Mouse (Mus musculus) midbrain, postnatal 0 days (tissue): ENCODE data around the gene Uqcrq. TPM values are rescaled to one million over a fixed set of nuclear protein-coding genes. Genes with fewer than 3 reads are reported as not detected.
A peak's percentile ranks its signal among the peaks of the same experiment; 100 is the strongest.

ENCODE experiments used
- ATAC-seq: fragments of 200-750 bp; cut with Nextera tagmentation; 2 replicates; pipeline ENCODE4 v1.8.0; 2017; ENCODE audit warnings: moderate number of reproducible peaks, mild to moderate bottlenecking, moderate TSS enrichment, moderate library complexity; ENCODE audit not compliant: low FRiP score
- DNase-seq: peaks from one replicate; pipeline ENCODE4 v3.0.0-alpha.2; 2015; ENCODE audit warnings: low spot score
- H3K27ac ChIP-seq: fragments of 300-500 bp; sonication (generic); 2 replicates; pipeline ENCODE4 v1.5.1; 2014; ENCODE audit warnings: low read depth, mild to moderate bottlenecking, low read length, mixed read lengths
- H3K27me3 ChIP-seq: fragments of 300-500 bp; sonication (generic); 2 replicates; pipeline ENCODE4 v1.6.1; 2014; ENCODE audit warnings: low read length, control low read depth, mixed read lengths; ENCODE audit not compliant: insufficient read depth
- H3K36me3 ChIP-seq: fragments of 300-500 bp; sonication (generic); 2 replicates; pipeline ENCODE4 v1.6.1; 2014; ENCODE audit warnings: low read length, control low read depth, mixed read lengths; ENCODE audit not compliant: insufficient read depth
- H3K4me1 ChIP-seq: fragments of 300-500 bp; sonication (generic); 2 replicates; pipeline ENCODE4 v1.6.1; 2014; ENCODE audit warnings: mild to moderate bottlenecking, control low read depth, antibody characterized with exemption, low read length, mixed read lengths; ENCODE audit not compliant: insufficient read depth
- H3K4me2 ChIP-seq: fragments of 300-500 bp; sonication (generic); 2 replicates; pipeline ENCODE4 v1.6.1; 2014; ENCODE audit warnings: low read depth, mild to moderate bottlenecking, low read length, mixed read lengths; ENCODE audit not compliant: poor library complexity, severe bottlenecking
- H3K4me3 ChIP-seq: fragments of 300-500 bp; sonication (generic); 2 replicates; pipeline ENCODE4 v1.5.1; 2014; ENCODE audit warnings: low read depth, mild to moderate bottlenecking, low read length, moderate library complexity
- H3K9ac ChIP-seq: fragments of 300-500 bp; sonication (generic); replicated peaks from 2 replicates; pipeline ENCODE4 v1.6.1; 2014; ENCODE audit warnings: mild to moderate bottlenecking, low read length, moderate library complexity, mixed read lengths; ENCODE audit not compliant: poor library complexity, severe bottlenecking
- H3K9me3 ChIP-seq: fragments of 300-500 bp; sonication (generic); 2 replicates; pipeline ENCODE4 v1.6.1; 2016; ENCODE audit warnings: low read length, control low read depth
- CTCF ChIP-seq: IDR thresholded peaks from 2 replicates; pipeline ENCODE4 v1.5.1; 2016; ENCODE audit warnings: antibody characterized with exemption, mild to moderate bottlenecking
- WGBS: fragments of 180-500 bp; shearing (Covaris S2); extraction: QIAGEN DNeasy Blood & Tissue Kit; methylation state at CpG from one replicate; pipeline ENCODE4 v1.1.7; 2014; 5-methylcytosine and 5-hydroxymethylcytosine counted together
- polyA plus RNA-seq: library from polyadenylated mRNA; unstranded; fragments of >200 nt; fragmentation: Nextera tagmentation; extraction: Ambion mirVana; gene quantifications from 2 replicates; pipeline ENCODE4 v1.2.1, GENCODE M21; 2015
- total RNA-seq: library from RNA; depleted of rRNA; stranded (reverse); fragments of >200 nt; gene quantifications from 2 replicates; pipeline ENCODE4 v1.2.3, GENCODE M21; 2014

The Uqcrq gene
- total and polyA plus RNA-seq, 2 experiments from 2014 or later: 23.8 to 860 TPM

- peaks cover 24% of the 10 kb centered on the region for H3K27me3 ChIP-seq
- H3K36me3 ChIP-seq: no peaks in the 10 kb centered on the region
- peaks cover 9% of the 10 kb centered on the region; the same call in 1 of the 2 replicates for H3K4me1 ChIP-seq
- 8% methylated on average over 8 of the region's 8 CpGs for WGBS
- ATAC-seq: no peak
- no peak for TF ChIP-seq CTCF
- no peak for DNase-seq
- no peak overlapping the region for H3K9ac ChIP-seq
- H3K27ac ChIP-seq: 0 out of 2 replicates have a peak overlapping the region, but pooled peaks have one; percentile 18
- H3K9me3 ChIP-seq: no peaks in the 10 kb centered on the region
- peak overlapping the region; percentile 23 for H3K4me2 ChIP-seq
- peak overlapping the region; percentile 0; the same call in 1 of the 2 replicates for H3K4me3 ChIP-seq
Observed at GRCm38 (mm10) chr11:53475620-53476019, 45.0 kb upstream of the Uqcrq start.

DNA sequence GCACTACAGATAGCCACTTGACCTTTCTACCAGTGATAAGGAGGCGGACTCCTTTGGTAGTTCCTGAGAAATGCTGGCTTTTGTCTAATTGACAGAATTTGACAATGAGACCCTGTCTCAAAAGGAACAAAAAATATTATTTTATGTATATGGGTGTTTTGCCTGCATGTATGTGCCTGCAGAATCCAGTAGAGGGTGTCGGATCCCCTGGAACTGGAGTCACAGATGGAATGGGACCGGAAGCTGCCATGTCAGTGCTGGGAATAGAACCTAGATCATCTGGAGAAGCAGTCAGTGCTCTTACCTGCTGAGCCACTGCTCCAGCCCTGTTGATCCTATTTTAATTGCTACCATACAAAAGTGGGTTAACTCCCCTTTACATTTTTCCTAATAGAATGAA is 42.1 kb upstream of the Uqcrq start:
- Histone ChIP-seq H3K4me2 (no peak overlapping the region), H3K27ac (no peak overlapping the region), H3K36me3 (no peaks in the 10 kb centered on the region), H3K9ac (no peak overlapping the region), H3K9me3 (no peaks in the 10 kb centered on the region), H3K4me3 (no peak overlapping the region), H3K27me3 (peaks cover 6% of the 10 kb centered on the region; the same call in 1 of the 2 replicates), H3K4me1 (peaks cover 6% of the 10 kb centered on the region; the same call in 1 of the 2 replicates)
- ATAC-seq (no peak), DNase-seq (no peak)
- TF ChIP-seq CTCF: peak; percentile 45
- WGBS: 92% methylated on average over 3 of the region's 3 CpGs

- ATAC-seq (peak; percentile 80), DNase-seq (peak; percentile 94)
- Histone ChIP-seq H3K27ac (peak within 1 kb of the TSS; percentile 47), H3K9me3 (no peaks in the 10 kb centered on the region), H3K36me3 (no peaks in the 10 kb centered on the region), H3K4me2 (peak within 1 kb of the TSS; percentile 45), H3K4me1 (no peaks in the 10 kb centered on the region), H3K27me3 (peaks cover 15% of the 10 kb centered on the region), H3K4me3 (peak within 1 kb of the TSS; percentile 19; the same call in 1 of the 2 replicates), H3K9ac (0 out of 2 replicates have a peak within 1 kb of the TSS, but pooled peaks have one; percentile 36)
- 2% methylated on average over 29 of the region's 29 CpGs for WGBS
- TF ChIP-seq CTCF: peak; percentile 93
Observed at GRCm38 (mm10) chr11:53469968-53470695, 39.5 kb upstream of the Uqcrq start, which contains the start of gene Gm9837. Gm9837 (minus strand) TSS chr11:53470479.

DNA sequence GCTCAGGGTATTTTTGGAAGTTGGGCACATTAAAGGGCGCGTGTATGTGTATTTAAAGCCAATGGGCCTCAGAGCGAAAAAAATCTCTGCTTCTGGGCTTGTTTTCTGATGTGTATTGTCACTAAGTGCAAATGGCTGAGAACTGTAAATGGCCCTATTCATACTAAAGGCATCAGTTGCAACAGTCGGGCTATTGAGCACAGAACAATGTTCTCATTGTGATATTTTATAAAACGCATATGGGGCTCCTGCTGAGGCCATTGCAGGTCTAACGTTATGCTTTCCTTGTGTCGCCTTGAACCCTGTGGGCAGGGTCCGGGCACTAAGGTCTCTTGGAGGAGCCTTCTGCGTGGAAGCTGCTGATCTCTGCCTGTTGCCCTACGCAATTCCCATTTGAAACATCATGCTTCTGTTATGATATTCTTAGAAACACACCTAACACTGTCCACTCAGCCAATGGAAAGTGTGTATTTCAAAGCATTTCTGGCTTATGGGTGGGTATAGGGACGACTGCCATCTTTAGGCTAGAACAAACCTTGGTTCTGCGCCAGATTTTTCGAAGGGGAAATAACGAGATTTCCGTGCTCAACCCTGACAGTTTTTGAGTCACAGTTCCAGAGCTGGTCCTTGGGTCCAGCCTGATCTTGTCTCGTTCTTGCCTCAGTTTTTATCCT is 38.8 kb upstream of the Uqcrq start:
- Histone ChIP-seq H3K9ac (no peak overlapping the region), H3K4me1 (no peaks in the 10 kb centered on the region), H3K9me3 (no peaks in the 10 kb centered on the region), H3K4me3 (no peak overlapping the region), H3K27me3 (peaks cover 22% of the 10 kb centered on the region), H3K36me3 (no peaks in the 10 kb centered on the region), H3K27ac (peak overlapping the region; percentile 47; the same call in 1 of the 2 replicates), H3K4me2 (peak overlapping the region; percentile 45; the same call in 1 of the 2 replicates)
- ATAC-seq (no peak), DNase-seq (no peak)
- WGBS: 31% methylated on average over 16 of the region's 16 CpGs
- no peak for TF ChIP-seq CTCF

DNA sequence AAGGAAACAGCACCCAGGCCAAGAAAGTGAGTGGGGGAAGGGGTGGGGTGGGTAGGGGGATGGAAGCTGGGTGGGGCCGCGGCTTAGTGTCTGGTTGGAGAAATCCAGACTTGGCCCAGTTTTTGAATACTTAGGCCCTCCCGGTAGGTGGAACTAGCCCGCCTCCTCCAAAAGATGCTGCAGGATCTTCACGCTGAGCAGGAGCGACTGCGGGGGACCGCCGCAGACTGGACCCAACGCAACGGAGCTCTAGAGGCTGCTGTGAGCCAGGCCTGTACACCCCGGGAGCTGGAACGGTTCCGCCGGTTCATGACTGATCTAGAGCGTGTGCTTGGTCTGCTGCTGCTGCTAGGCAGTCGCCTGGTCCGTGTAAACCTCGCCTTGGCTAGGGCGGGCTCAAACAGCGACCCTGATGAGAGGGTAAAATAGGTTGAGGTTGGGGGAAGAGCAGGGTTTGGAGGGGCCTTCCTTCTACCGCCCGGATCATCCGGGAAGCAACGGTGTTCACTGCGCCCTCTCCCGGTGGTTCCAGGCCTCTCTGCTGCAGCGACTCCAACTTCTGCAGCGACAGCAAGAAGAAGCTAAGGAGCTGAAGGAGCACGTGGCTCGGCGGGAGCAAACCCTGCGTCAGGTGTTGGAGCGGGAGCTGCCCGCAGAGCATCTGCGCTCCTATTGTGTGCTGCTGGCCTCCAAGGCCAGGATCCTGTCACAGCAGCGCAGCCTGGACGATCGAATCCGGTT is 35.8 kb upstream of the Uqcrq start:
- no peaks in the 10 kb centered on the region for H3K9me3 ChIP-seq
- H3K4me3 ChIP-seq: peak overlapping the region; percentile 35
- H3K36me3 ChIP-seq: no peaks in the 10 kb centered on the region
- H3K4me1 ChIP-seq: no peaks in the 10 kb centered on the region
- ATAC-seq: peak; percentile 65; the same call in 1 of the 2 replicates
- TF ChIP-seq CTCF: peak; percentile 89
- peak; percentile 87 for DNase-seq
- H3K27me3 ChIP-seq: peaks cover 41% of the 10 kb centered on the region
- H3K27ac ChIP-seq: no peak overlapping the region
- H3K4me2 ChIP-seq: peak overlapping the region; percentile 58
- WGBS: 4% methylated on average over 40 of the region's 40 CpGs
- H3K9ac ChIP-seq: peak overlapping the region; percentile 13
